Mouse (Mus musculus): ENCODE data around the gene Hivep3.

Hivep3 gene

DNA sequence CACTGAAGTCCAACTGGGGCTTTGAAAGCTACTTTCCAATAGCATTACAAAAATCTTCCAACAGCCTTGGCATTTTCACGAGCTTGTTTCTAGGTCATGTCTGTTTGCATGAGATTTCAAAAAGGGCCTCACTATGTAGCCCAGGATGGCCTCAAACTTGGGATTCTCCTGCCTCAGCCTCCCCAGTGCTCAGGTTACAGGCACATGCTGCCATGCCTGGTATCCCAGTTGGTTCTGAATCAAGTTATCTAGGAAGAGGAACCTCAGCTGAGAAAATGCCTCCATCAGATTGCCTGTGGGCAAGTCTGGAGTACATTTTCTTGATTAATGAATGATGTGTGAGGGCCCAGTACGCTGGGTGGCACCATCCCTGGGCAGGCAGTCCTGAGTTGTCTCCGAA, 324.6 kb downstream of the Hivep3 start:
- DNase-seq (ENCODE audit: low spot score), result no peak

DNA sequence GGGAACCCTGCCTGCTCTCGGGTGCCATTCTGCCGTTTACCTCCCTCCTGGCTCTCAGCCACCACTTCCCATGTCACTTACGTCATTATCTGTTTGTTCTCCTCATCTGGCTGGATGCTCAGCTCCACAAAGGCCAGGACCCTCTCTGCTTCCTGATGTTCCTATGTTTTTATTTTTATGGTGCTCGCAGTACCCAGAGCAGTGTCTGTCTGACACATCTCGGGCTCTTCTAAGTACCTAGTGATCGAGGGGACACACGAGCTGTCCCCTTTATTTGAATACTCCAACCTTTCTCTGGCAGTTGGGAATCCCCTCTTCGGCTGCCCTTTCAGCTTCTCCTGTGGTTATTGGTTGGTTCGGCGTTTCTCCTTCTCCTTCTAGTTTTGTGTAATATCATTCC, 325.2 kb downstream of the Hivep3 start:
- DNase-seq (ENCODE audit: low spot score), result no peak

DNA sequence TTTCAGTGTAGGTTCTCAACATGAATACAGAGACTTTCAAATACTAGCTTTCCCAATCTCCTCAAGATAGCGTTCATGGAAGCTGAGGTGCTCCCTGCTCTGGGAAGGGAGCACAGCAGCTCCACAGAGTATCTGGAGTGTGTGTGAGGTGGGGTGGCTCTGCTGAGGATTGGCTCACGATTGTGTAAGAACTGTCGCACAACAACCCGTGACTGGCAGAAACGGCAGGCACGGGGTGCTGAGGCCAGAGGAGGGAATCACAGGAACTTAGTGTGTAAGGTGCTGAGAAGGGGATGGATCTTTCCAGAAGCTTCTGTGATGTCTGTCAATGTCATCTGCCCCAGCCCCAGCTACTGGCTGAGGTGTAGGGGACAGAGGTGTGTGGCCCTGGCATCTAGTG, 328.1 kb downstream of the Hivep3 start:
- no peak for DNase-seq (ENCODE audit: low spot score)

DNA sequence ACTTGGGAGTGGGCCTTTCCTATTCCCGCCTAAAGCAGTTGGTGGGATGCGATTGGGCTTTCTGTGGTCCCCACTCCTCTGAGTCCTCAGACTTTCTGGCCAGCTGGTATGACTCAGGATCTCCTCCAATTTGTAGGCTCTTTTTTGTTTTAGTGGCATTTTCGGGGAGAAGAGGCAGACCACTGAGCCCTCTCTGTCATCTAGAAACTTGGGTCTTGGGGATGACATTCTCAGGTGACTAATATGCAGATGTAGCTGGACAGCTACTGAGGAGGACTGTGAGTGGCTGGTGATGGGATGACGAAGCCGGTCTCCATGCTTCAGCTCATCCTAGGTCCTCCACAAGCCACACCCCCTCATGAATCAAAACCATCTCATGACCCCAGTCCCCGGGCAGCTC, 328.6 kb downstream of the Hivep3 start:
- DNase-seq (ENCODE audit: low spot score), result no peak

DNA sequence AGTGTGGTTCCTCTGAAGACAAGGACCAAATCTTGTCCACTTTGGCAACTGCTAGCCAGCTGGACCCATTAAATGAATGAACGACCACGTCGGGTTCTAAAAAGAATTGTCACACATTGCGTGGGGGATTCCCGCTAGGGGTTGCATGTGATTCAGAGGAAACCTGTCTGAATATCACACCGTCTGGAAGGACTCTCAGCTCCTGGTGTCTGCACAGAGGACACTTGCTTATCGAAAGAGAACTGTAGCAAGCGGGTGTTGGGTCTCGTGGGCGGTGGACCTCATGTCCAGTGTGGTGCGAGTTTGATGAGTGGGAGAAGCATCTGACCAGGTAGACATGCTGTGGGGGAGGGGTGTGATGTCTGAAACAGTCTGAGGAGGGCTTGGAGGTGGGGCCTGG, 329.2 kb downstream of the Hivep3 start:
- no peak for DNase-seq (ENCODE audit: low spot score)

DNA sequence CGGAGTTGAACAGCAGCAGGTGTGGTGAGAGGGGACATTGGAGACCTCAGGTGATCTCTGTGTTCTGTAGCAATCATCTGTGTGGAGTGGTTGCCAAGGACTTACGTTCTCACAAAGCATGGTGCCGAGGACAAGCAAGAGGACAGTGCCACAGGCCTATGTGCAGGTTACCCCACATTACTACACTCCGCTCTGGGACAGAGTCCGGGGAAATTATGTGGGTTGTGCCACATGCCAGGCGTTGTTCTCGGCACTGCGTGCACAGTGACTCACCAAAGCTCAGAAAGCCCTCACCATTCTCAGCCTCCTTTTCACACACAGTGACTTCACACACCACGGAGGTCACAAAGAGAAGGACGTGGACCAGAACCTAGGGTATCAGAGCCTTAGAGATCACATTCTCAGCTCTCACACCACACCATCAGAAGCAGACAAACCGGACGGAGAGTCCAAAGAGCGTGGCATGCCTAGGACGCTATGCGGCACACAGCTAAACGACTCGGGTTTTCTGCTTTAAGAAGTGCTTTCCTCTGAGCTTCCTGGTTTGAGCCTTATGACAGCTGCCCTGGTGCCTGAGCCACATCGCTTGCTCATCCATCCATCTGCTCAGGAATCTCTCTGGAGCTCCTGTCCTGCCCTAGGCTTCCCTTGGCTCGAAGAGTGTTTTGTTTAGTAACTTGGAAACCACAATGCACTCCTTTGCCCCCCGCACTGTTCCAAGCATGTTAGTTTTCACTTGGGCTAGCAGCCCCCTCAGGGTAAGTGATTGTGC, 330.0 kb downstream of the Hivep3 start:
- DNase-seq (ENCODE audit: low spot score), result no peak

DNA sequence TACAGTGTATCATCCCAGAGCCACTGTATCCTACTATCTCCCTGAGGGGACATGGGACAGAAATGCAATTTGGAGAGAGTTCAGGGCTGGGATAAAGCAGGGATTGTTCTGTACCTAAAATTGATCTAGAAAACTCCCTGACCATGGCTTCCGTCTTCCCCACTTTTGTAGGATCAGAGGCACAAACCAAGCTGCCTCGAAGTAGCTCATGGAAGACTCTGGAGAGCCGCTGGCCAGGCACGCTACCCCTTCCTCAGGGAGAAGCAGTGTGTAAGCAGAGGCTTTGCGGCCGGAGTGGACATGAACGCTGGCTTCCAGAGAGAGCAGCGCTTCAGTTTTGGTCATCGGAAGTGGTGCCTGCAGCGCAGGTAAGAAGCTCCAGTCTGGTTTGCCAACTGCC, 331.1 kb downstream of the Hivep3 start, which contains the start of gene AL607142.1:
TSS of gene AL607142.1 (plus strand) at position 301 of the 400 bp plus-strand sequence.
- no peak for DNase-seq (ENCODE audit: low spot score)

DNA sequence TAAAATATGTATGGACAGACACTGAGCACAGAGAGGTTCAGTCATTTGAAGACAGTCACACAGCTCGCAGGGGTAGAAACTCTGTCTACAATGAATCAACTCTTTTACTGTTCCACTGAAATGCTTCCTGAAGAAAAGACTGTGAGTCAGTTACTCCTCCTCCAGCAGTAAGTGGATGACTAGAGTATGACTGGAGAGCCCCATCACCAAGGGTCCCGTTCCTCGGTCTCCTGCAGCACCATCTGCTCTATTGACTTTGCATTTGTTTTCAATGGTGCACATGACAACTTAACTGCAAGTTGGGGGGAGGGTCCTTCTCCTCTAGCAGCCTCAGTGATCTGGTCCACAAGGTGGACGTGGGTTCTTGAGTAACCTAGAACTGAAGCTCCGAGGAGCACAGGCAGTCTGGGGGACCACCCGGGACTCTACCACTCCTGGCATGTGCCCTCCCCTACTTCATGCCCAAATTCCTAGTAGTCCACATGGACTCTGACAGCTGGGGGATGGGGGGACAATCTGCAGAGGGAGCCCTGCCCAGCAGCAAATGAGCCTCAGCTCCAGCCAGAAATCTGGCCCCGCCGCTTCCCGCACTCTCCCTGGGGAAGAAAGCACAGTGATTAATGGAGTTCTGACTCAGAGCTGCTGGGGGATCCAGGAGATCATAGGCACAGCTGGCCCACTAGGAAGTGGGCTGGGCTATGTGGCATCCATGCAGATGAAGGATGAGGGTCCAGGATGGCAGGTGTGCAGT, 333.4 kb downstream of the Hivep3 start:
- no peak for DNase-seq (ENCODE audit: low spot score)

DNA sequence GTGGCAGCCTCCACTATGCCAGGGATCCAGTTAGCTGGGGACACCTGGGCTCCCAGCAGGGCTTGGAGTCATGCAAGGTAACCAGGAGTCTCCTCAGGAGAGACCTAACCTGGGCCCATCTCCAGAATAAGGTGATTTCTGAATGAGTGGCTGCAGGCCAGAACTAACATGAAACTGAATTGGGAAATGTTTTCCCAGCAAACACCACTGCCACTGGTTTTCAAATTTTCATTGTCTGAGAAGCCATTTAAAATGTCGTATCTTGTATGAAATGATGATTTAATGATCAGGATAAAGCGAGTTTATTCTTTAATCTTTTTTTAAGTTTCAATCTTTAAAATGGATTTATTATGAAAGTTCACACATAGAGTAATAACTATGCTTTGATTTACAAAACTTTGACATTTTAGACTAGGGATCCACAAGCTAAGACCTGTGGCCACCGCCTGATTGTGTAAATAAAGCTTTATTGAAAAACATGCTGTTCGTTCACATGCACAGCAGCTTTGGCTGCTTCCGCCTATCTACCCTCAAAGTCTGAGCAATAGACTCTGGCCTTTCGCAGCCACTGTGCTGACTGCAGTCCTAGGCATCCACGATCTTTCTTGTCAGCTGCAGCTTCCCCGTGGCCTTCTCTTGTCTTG, 334.1 kb downstream of the Hivep3 start:
- DNase-seq (ENCODE audit: low spot score), result no peak

DNA sequence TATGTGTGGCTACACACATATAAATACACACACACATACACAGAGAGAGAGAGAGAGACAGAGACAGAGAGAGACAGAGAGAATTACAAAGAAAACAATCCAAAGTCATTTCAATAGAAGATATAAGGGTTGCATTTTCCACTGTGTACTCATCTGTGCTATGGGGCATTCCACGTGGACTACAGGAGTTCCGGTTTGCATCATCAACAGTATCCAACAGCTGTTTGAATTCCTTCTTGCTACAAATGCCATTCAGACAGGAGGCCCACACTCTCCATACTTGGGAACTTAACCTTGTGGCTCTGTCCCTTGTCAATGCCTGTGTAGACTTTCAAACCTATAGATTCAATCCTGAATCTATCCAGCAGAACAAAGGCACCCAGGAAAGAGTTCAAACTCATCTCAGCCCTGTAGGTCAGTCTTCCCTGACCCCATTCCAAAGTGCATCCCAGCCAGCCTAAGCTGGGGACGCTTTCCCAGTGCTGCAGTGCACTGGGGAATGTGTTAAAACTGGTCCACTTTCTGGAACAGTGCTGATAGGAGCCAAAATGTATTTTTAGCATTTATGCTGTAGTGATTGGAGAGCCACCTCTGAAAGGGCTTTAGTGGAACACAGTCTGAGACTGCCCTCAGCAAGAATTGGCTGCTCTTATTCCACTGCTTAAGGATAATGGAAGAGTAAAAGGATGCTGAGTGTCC, 335.4 kb downstream of the Hivep3 start:
- no peak for DNase-seq (ENCODE audit: low spot score)

DNA sequence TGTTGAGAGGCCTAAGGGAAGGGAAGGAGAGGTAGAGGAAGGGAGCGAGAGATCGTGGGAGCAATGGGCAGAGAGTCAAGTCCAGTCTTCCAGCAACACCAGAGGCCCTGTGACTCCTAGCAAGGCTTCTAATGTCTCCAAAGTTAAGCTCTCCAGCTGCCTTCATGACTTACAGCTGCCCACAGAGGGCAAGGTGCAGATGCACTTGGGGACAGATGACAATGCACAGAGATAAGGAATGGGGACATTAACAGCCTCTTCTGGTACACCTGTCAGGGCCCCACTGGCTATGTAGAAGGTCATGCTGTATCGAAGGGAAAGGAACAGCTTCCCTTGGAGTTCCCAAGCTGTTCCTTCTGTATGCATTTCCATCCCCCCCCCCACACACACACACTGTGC, 336.0 kb downstream of the Hivep3 start:
- DNase-seq (ENCODE audit: low spot score), result no peak

DNA sequence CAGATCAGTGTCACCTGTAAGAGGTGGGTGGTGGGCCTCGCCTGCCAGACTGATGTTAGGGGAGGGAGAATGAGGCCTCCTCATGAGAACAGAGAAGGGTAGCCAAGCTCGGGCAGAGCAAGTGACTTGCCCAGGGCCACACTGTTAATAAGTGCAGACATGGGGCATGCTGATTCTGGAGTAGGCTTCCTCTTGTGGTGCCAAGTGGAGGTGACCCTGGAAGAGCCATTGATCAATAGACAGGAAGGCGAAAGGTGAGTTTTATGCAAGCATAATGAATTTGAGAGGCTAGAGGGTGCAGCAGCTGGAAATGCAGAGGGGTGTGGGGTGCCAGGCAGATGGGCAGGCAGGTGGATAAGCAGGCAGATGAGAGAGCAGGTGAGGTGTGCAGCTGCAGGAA, 337.8 kb downstream of the Hivep3 start:
- no peak for DNase-seq (ENCODE audit: low spot score)

DNA sequence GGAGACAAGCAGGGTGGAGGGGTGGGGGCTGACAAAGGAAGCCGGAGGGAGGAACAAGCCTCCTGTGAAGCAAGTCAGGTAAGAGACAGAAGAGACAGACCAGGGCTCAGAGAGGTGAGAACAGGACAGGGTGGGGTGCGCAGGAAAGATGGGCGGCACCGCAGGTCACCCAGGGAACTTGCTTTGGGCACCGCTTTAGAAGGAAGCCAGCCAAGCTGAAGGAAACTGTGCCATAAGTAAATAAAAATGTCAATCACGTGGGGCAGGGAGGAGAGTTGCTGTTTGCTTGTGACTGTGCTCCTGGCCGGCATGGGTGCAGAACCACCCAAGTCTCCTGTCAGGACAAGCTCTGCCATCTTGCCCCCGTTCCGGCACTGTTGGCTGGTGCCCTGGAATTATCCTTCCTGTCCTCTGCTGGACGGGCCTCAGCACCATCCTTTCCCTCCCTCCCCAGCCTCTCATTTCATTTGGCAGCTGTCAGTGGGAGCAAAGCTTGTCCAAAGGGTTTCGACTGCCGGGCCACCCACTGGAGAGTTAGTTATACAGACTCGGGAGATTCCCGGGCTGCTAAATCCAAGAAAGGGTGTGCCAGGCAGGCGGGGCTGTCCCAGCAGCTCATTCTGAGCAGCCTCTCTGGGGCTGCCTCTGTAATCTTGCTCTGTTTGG, 338.4 kb downstream of the Hivep3 start:
- DNase-seq (ENCODE audit: low spot score), result no peak

DNA sequence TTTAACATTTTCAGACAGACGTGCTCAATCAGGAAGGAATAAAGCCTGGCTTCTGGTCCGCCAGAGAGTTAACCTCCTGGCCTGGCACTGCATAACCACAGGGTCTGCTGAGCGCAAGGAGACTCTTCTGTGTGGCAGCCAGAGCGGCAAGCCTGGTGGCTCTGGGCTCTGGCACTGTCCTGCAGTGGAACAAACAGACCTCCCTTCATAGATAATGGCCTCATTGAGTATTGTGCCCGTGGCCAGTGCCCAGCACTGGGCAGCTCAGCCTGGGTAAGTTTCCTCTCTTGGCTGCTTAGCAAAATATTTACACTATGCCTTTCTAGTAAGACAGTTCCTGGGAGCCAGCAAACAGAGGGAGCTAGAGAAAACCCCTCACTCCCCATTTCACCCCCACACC, 340.5 kb downstream of the Hivep3 start:
- DNase-seq (ENCODE audit: low spot score), result no peak

DNA sequence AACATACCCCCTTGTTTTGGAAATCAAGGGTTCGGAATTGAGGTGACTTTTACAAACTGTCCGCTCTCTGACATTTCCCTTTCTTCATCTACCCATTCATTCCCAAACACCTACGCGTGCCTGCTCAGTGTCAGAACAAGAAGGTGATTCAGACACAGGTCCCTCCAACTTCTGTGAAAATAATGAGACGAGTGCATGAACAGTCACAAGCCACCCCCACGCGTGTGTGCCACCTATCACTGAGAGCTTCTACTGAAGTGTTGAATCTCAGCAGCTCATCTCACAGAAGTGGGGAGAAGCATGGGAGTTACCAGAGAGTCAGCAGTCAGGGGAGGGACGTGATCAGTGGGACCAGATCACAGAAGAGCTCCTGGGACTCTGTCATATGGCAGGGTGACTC, 343.7 kb downstream of the Hivep3 start:
- DNase-seq (ENCODE audit: low spot score), result no peak

DNA sequence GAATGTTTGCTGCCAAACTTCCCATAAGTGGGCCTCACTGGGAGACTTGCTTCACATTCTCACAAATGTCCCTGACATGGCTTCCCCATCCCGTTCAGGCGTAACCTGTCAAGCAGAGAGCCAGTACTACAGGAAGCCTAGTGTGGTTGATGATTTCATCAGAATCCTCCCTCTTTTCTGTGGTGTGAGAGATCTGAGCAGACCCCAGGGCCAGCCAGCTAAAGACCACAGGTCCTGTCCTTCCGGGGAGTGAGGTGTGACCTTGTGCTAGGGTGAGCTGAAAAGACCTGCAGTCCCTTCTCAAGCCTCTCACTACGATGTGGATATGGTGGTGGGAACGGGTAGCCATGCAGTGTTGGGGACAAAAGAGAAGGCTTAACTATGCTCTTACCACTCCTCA, 348.9 kb downstream of the Hivep3 start:
- DNase-seq (ENCODE audit: low spot score), result no peak

DNA sequence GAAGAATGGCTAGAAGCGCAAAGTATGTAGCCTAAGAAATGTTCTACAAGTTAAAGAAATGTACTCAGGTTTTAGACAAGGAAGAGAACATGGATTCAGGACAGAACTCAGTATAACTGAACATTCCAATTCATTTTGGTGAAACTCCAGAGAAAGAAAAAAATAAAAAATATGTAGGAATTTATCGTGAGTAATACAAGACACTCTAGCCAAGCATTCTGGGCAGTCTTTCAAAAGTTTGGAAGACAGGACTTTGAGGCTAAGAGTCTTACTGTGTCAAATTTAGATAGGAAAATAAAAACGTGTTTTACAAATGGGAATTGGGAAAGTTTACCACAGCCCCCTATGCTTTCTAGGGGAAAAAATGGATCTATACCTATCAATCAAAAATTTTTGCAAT, 350.1 kb downstream of the Hivep3 start:
- DNase-seq (ENCODE audit: low spot score), result no peak

DNA sequence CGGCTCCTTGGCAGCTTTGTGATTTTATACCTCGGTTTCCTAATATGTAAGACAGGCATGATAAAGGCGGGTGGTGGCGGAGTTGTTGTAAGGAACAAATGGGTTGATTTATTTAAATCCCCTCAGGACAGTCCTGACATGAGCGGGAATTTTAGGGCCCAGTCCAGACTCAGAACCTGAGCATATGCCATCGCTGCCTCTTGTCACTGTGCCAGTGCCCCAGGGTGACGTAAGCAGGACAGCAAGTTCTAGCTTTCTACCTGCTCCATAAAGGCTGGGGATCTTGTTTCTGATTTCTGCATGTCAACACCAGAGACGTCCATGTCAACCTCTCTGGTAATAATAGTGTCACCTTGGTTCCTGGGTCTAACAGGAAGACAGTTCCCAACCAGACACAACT, 356.0 kb downstream of the Hivep3 start:
- DNase-seq (ENCODE audit: low spot score), result no peak

DNA sequence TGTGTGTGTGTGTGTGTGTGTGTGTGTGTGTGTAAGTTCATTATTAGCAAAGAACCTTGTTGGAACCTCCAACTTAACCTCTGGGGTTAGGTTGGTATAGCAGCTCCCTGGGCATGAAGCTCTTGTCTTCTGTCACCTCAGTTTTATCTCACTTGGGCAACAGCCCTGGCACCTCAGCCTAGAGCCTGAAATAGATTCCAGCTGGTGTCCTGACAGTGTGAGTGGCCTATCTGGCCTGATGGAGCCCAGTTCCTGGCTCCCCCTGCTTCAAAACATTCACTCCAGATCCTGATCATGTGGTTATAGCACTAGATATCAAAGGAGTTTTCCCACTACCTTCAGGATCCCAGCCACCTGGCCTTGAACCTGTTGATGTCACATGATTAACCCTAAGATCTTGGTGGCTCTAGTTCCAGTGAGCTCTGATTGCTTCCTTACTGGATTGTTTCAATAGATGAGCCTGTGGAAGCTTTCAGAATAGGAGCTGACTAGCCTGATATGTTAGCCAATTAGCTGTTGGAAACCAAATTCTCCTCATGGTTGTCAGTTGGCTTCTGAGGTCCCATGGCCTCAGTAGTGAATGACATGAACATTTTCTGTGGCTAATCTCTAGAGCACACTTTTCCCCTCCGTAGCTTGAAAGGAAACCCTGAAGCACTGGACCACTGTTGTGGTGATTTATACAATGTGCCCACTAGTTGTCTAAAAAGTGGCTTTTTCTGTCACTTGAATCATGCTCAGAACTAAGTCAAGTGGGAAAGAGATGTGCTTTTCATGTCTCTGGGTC, 358.6 kb downstream of the Hivep3 start:
- DNase-seq (ENCODE audit: low spot score), result no peak

DNA sequence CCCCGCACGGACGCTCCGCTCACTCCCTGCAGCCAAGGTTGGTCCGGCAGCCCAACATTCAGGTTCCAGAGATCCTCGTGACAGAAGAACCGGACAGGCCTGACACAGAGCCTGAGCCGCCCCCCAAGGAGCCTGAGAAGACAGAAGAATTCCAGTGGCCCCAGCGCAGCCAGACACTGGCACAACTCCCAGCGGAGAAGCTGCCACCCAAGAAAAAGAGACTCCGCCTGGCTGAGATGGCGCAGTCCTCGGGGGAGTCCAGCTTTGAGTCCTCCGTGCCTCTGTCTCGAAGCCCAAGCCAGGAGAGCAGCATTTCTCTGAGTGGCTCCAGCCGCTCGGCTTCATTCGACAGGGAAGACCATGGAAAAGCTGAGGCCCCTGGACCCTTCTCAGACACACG, 363.4 kb downstream of the Hivep3 start:
- DNase-seq (ENCODE audit: low spot score), result no peak

DNA sequence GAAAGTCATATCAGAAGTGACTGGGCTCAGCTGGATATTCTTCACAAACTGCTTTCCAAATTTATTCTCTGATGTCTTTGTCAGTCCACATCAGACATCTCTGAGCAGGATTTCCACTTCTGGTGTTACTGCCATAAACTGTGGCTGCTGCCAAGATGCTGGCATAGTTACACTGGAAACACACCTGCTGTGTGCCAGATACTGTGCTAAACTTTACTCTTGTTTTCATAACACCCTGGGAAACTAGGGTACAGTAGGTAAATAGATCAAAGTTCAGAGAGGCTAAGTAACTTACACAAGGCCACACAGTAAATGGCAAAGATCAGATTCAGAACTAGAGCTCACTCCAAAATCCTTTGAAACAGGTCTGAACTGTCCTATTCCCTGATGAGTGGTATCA, 367.6 kb downstream of the Hivep3 start:
- no peak for DNase-seq (ENCODE audit: low spot score)
